Mouse (Mus musculus) left cerebral cortex, adult 9 months (tissue): ENCODE measurements around the gene Il3.

ENCODE experiments used
- DNase-seq, 2 experiments: peaks; one replicate each; pipeline ENCODE4 v3.0.0; 2022; ENCODE audit warnings: low spot score in 2 of 2

Gene Il3

DNA sequence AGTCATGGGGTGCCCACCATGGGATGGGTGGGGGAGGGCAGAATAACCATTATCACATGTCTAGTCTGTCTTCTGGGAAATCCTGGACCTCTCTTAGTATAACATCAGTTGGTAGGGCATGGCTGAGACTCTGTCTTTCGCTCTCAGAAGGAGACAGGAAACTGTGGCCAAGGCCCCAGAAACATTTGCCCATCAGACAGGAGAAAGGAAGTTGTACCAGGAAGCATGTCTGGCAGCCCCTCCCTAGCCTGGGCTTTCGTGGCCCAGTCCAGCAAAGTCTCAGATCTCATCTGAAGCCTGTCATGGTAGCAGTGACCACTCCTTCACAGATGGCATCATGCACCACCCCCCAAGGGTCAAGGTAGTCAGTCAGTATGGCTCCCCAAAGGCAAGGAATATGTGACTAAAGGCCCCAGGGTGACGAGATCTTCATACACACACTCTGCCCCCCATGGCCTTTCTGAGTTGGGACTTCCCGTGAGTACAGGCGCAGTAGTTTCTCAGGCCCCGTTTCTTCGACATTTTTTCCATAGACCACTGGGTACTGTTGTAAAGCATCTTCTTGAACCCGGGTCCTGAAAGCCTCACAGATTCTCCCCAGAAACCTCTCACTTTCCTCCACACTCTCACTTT is 20.9 kb upstream of the Il3 start:
- DNase-seq, result no peak

- no peak for DNase-seq
These were observed 4.4 kb upstream of the Il3 start for GRCm38 (mm10) chr11:54271437-54271949.

DNA sequence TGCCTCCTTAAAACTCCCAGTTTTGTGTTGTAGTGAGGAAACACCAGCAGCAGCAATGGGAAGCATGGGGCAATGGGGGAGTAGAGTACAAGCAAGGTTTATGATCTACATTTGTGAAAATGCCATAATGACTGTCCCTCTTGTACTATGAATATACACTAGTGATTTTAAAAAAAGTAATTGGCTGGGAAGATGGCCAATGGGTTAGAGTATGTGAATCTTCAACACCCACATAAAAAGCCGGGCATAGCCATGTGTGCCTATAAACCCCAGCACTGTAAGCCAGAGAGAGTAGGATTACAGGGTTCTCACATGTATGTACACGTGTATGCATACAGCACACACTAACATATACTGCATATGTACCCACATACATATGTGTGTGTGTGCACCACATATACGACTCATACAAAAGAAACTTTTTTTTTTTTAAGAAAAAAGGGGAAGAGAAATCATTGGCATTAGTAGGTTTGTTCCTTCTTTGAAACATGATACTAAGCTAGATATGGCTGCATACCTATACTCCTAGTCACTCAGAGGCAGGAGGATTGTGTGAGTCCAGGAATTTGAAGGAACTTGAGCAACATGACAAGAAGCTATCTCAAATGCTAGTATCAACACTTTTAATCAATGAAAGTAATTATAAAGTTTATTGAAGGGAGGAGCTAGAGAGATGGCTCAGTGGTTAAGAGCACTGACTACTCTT is 2.3 kb upstream of the Il3 start:
- DNase-seq, result peak in 1 of 2 experiments; percentile 4

DNA sequence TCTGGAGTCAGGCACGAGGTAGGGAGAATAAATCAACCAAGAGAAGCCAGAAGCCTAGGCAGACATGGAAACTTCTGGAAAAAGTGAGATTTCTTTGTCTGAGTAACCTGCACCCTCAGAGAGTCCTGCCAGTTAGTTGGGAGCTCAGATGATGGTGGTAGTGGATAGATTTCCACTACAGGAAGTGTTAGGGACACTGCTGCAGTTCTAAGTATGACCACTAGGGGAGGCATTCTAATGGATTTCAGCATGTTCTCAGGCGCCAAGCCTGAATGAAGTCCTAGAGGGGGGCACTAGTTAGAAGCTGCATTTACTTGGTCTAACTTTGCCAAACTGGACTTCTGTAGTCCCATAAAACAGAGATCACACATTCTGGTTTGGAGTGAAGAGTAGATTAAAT is 2.5 kb downstream of the Il3 start:
- peak in 1 of 2 experiments; percentile 57 for DNase-seq

GRCm38 (mm10) chr11:54263405-54264031 is 3.6 kb downstream of the Il3 start:
- DNase-seq, result no peak

- peak; percentile 9 to 68 for DNase-seq
These were observed 10.3 kb downstream of the Il3 start for GRCm38 (mm10) chr11:54256624-54257376.

DNA sequence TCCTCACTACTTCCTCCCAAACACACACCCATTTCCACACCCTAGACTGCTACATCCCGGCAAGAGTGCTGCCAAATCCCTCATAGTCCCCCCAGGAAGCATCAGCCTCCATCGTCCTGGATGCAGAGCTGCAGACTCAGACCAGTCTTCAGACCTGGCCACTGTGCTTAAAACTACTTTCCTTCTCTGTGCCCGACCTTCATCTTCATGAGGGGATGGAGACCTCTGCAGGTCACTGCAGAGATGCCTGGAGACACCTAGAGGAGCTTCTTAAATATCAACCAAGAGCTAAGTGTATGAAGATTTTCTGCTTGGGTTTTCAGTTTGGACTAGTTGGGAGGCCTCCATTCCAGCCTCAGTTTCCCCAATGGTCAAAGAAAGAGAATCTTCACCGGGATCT is 13.0 kb downstream of the Il3 start:
- DNase-seq, result no peak

GRCm38 (mm10) chr11:54250575-54250974 is 16.5 kb downstream of the Il3 start:
- DNase-seq, result no peak

- no peak for DNase-seq
These were observed 17.3 kb downstream of the Il3 start for GRCm38 (mm10) chr11:54249748-54250147.

DNA sequence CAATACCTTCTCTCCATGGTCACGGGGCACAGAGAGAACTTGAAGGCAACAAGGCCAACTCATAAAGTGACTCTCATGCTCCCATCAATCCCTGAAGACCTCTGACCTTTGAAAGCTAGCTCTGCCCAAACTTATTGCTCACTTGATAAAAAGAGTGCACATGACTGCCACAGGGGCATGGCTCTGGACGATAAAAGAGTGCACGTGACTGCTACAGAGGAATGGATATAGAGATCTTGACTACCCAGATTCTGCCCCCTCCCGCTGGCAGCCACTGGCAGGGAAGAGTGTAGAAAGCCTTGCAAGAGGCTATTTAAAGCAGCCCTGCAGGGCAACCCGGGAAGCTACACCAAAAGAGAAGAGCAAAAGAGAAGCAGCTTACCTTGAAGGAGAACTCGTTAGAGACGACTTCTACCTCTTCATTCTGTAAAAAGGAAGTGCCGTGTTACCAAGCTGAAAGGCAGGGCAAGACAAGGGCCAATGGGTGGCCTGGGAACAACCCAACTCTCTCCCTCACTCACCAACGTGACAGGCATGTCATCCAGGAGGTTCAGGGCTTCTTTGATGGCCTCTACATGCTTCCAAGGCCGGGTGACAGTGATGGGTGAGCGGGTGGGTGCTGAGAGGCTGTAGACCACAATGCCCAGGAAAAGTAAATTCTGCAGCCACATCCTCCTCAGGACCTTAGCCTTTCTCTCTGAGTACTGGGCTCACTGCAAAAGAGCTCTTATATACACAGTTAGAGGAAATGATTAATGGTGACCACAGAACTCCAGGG is 17.9 kb downstream of the Il3 start, which contains the start of gene Csf2:
Gene Csf2 (minus strand): TSS at position 728 of the 778 bp plus-strand sequence.
- DNase-seq, result no peak

DNA sequence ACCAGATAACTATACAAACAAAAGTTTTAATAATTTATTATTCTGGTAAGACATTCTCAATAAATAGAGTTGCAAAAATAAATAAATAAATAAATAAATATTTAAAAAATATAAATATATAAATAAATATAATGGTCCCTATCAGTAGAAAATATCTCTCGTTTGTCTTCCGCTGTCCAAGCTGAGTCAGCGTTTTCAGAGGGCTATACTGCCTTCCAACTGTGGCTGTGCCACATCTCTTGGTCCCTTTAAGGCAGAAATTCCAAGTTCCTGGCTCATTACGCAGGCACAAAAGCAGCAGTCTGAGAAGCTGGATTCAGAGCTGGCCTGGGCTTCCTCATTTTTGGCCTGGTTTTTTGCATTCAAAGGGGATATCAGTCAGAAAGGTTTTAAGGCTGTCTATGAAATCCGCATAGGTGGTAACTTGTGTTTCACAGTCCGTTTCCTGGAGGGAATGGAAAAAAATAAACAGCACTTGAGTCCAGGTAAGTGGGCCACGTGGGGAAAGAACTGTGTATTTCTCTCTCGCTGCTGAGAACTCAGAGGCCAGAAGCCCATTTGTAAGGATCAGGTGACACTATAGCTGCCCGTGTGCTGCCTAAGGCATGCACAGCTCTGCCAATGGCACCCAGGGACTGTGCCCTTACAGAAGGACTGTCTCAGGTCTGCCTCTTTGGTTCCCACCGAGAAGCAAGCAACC is 19.7 kb downstream of the Il3 start:
- DNase-seq, result no peak

DNA sequence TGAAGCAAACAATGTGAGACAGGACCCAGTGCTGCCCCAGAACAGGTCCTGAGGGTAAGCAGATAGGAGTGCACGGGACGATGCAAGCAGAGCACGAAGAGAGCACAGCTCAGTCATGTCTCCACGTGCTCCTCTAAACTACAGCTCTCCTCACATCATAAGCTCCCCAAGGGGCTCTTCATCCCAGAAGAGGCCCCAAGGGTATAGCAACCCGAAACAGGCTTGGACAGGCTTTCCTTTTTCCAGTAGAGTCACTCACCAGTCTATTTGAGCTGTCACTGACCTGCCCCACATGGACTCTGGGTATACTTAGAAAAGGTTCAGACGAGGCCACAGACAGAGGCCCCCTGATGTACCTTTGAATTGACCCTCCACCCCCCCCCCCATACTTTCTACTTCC is 22.6 kb downstream of the Il3 start:
- DNase-seq, result no peak

GRCm38 (mm10) chr11:54242494-54242893 is 24.6 kb downstream of the Il3 start:
- no peak for DNase-seq

DNA sequence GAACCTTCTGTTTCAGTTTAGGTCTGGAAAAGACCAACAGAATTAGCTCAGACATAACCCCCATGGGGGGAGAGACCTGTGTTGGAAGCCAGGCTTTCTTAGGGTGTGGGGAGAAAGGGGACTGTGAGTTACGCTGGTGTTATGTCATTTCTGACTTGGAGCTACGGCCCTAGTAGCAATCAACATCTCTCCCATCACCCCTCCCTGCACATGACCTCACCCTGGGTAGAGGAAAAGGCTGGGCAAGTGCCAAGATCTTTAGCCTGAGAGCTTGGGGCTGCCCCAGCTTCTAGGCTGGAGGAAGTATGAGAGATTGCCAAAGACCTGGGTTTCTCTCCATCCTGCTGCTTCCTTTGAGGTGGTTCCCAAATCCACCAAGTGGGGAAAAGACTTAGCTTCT is 30.1 kb downstream of the Il3 start:
- no peak for DNase-seq

DNA sequence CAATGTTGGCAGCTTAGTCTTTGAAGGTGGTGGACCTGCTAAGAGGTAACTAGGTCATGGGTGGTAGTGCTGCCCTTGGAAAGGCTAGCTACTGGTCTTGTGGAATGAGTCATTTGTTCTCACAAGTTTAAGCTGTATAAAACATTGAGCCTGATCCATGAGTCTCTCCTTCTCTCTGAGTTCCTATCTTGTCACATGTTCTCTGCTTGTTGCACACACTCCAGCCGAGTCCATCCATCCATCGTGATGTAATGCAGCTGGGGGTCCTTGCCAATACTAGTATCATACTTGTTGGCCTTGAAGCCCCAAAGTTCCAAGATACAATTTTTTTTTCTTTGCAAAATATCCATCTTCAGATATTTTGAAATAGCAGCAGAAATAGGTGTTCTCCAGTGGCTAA is 39.6 kb downstream of the Il3 start:
- DNase-seq, result no peak

GRCm38 (mm10) chr11:54224475-54224986 is 42.5 kb downstream of the Il3 start:
- no peak for DNase-seq

- DNase-seq, result no peak
These were observed 43.2 kb downstream of the Il3 start for GRCm38 (mm10) chr11:54223637-54224474.

- no peak for DNase-seq
These were observed 47.0 kb downstream of the Il3 start for GRCm38 (mm10) chr11:54219903-54220740.

GRCm38 (mm10) chr11:54219191-54219590 is 47.9 kb downstream of the Il3 start:
- DNase-seq, result no peak
